Mouse (Mus musculus): ENCODE measurements around the gene Inpp4a.

GRCm38 (mm10) chr1:37430297-37430840 lies 130.7 kb downstream of the Inpp4a start:
- TF ChIP-seq TBP (conservative IDR thresholded peaks at IDR 0.05; ENCODE audit: low read depth, low read length) (no peak), ZMIZ1 (IDR thresholded peaks at IDR 0.05; ENCODE audit: low read depth, low read length) (no peak), POLR2A (IDR thresholded peaks at IDR 0.05; ENCODE audit: low read depth, low read length) (no peak), JUND (conservative IDR thresholded peaks at IDR 0.05; ENCODE audit: low read depth, low read length) (no peak), PAX5 (IDR thresholded peaks at IDR 0.05; ENCODE audit: low read length) (no peak), EP300 (IDR thresholded peaks at IDR 0.05; ENCODE audit: low read length) (no peak), NELFE (IDR thresholded peaks at IDR 0.05; ENCODE audit: low read depth, low read length) (no peak), MAX (IDR thresholded peaks at IDR 0.05; ENCODE audit: low read length) (no peak), POLR2AphosphoS2 (IDR thresholded peaks at IDR 0.05; ENCODE audit: low read depth, low read length) (no peak), RAD21 (IDR thresholded peaks at IDR 0.05; ENCODE audit: low read depth, low read length) (no peak), E2F4 (IDR thresholded peaks at IDR 0.05; ENCODE audit: insufficient replicate concordance, low read depth, low read length) (no peak)
